ENCODE assay signal across 12 mouse cellular contexts in genomic region chr14:8054310-8055102, GRCm38 (mm10). TPM values are rescaled to one million over a fixed set of nuclear protein-coding genes. Genes with fewer than 3 reads are reported as not detected.
DNase-seq lines count a peak whose midpoint lies in the region; ATAC-seq and TF ChIP-seq lines count a peak whose summit lies in the region.
"Had no signal": no experiment of that assay in that cellular context is flagged by ENCODE, and none has a peak within 500 bp of the region (broad histone marks: within the 10 kb centered on the region; RNA-seq: fewer than 3 reads in every experiment).

No protein-coding gene starts in this region.

- 23% methylated on average over 17 of the region's 17 CpGs for WGBS in midbrain, embryonic 11.5 days
- WGBS in midbrain, embryonic 14.5 days = 23% methylated on average over 17 of the region's 17 CpGs
- 23% methylated on average over 13 of the region's 17 CpGs for WGBS in embryonic facial prominence, embryonic 14.5 days
- 44% methylated on average over 17 of the region's 17 CpGs for WGBS in lung, postnatal 0 days

- TF ChIP-seq EP300 in lung, postnatal 0 days (IDR thresholded peaks at IDR 0.05) = no peak

- no peak for TF ChIP-seq CTCF in lung, postnatal 0 days (IDR thresholded peaks at IDR 0.05)

- no peak overlapping the region for H3K4me2 ChIP-seq in midbrain, embryonic 11.5 days
- no peak overlapping the region for H3K4me2 ChIP-seq in midbrain, embryonic 14.5 days (ENCODE audit: low read length)
- no peak overlapping the region; the same call in 1 of the 2 replicates for H3K4me2 ChIP-seq in embryonic facial prominence, embryonic 14.5 days (ENCODE audit: low read depth, low read length)
- H3K4me2 ChIP-seq in lung, postnatal 0 days (replicated peaks; ENCODE audit: low read depth, low read length) = no peak overlapping the region

- intact Hi-C loops in left cerebral cortex, postnatal 4 days (cut with DNase I) = no loop called here

- no peaks in the 10 kb centered on the region for H3K27me3 ChIP-seq in midbrain, embryonic 11.5 days (ENCODE audit: control insufficient read depth, insufficient read depth, low read length)
- H3K27me3 ChIP-seq in midbrain, embryonic 14.5 days (ENCODE audit: control insufficient read depth, insufficient read depth, low read length) = no peaks in the 10 kb centered on the region
- no peaks in the 10 kb centered on the region for H3K27me3 ChIP-seq in embryonic facial prominence, embryonic 14.5 days (replicated peaks; ENCODE audit: control insufficient read depth, insufficient read depth, low read length)
- no peaks in the 10 kb centered on the region for H3K27me3 ChIP-seq in lung, postnatal 0 days (replicated peaks; ENCODE audit: insufficient read depth, low read length)

- H3K4me1 ChIP-seq in midbrain, embryonic 11.5 days (ENCODE audit: control insufficient read depth, insufficient read depth, low read length) = no peaks in the 10 kb centered on the region; the same call in 1 of the 2 replicates
- no peaks in the 10 kb centered on the region for H3K4me1 ChIP-seq in midbrain, embryonic 14.5 days (ENCODE audit: control insufficient read depth, insufficient read depth, low read length)
- H3K4me1 ChIP-seq in embryonic facial prominence, embryonic 14.5 days (ENCODE audit: control insufficient read depth, insufficient read depth, low read length) = no peaks in the 10 kb centered on the region
- H3K4me1 ChIP-seq in lung, postnatal 0 days (ENCODE audit: insufficient read depth, low read depth, low read length) = no peaks in the 10 kb centered on the region

- peak; percentile 27; the same call in 1 of the 2 replicates for ATAC-seq in midbrain, embryonic 11.5 days (ENCODE audit: low FRiP score)
- ATAC-seq in midbrain, embryonic 14.5 days (ENCODE audit: low FRiP score, low TSS enrichment) = no peak
- peak; percentile 90 for ATAC-seq in embryonic facial prominence, embryonic 14.5 days (ENCODE audit: low read depth)
- peak; percentile 89 for ATAC-seq in lung, postnatal 0 days

- no peak overlapping the region for H3K27ac ChIP-seq in midbrain, embryonic 11.5 days (ENCODE audit: low read depth, low read length)
- no peak overlapping the region for H3K27ac ChIP-seq in midbrain, embryonic 14.5 days (replicated peaks; ENCODE audit: low read depth, low read length)
- no peak overlapping the region for H3K27ac ChIP-seq in embryonic facial prominence, embryonic 14.5 days (replicated peaks; ENCODE audit: low read depth, low read length)
- no peak overlapping the region for H3K27ac ChIP-seq in lung, postnatal 0 days (ENCODE audit: low read length)
- H3K27ac ChIP-seq: kidney, postnatal 0 days; liver, embryonic 14.5 days had no signal

- H3K9me3 ChIP-seq in midbrain, embryonic 11.5 days (ENCODE audit: control insufficient read depth, low read length) = no peaks in the 10 kb centered on the region
- H3K9me3 ChIP-seq in midbrain, embryonic 14.5 days (ENCODE audit: control insufficient read depth, low read length) = no peaks in the 10 kb centered on the region
- no peaks in the 10 kb centered on the region for H3K9me3 ChIP-seq in embryonic facial prominence, embryonic 14.5 days (ENCODE audit: control insufficient read depth, low read length)
- H3K9me3 ChIP-seq in lung, postnatal 0 days (ENCODE audit: low read length) = no peaks in the 10 kb centered on the region

- DNase-seq in midbrain, embryonic 11.5 days (ENCODE audit: low spot score, missing footprints) = peak; percentile 85
- no peak for DNase-seq in midbrain, embryonic 14.5 days
- peak; percentile 33 for DNase-seq in embryonic facial prominence, embryonic 14.5 days (ENCODE audit: low spot score)
- peak; percentile 73 for DNase-seq in lung, postnatal 0 days (ENCODE audit: low spot score)
- DNase-seq in testis, postnatal 14 days (ENCODE audit: low spot score) = peak; percentile 64
- DNase-seq in thymus, postnatal 0 days (ENCODE audit: low spot score) = no peak
- DNase-seq in left cerebral cortex, postnatal 4 days = no peak
- DNase-seq: cerebellum, postnatal 25 days; heart, postnatal 36 days; right cerebral cortex, adult 18-20 months had no signal

- H3K4me3 ChIP-seq in midbrain, embryonic 11.5 days (ENCODE audit: low read depth, low read length) = no peak overlapping the region
- no peak overlapping the region for H3K4me3 ChIP-seq in midbrain, embryonic 14.5 days (replicated peaks; ENCODE audit: low read depth, low read length)
- H3K4me3 ChIP-seq in embryonic facial prominence, embryonic 14.5 days (ENCODE audit: low read depth, low read length) = no peak overlapping the region
- no peak overlapping the region for H3K4me3 ChIP-seq in lung, postnatal 0 days (ENCODE audit: low read depth, low read length)

- H3K9ac ChIP-seq in midbrain, embryonic 11.5 days (ENCODE audit: low read length) = no peak overlapping the region
- H3K9ac ChIP-seq in midbrain, embryonic 14.5 days (replicated peaks; ENCODE audit: low read length) = no peak overlapping the region
- no peak overlapping the region for H3K9ac ChIP-seq in embryonic facial prominence, embryonic 14.5 days (ENCODE audit: low read depth, low read length)
- H3K9ac ChIP-seq in lung, postnatal 0 days (replicated peaks; ENCODE audit: low read depth) = no peak overlapping the region
- H3K9ac ChIP-seq: liver, embryonic 14.5 days had no signal

- no peaks in the 10 kb centered on the region for H3K36me3 ChIP-seq in midbrain, embryonic 11.5 days (ENCODE audit: control insufficient read depth, insufficient read depth, low read length)
- H3K36me3 ChIP-seq in midbrain, embryonic 14.5 days (ENCODE audit: control insufficient read depth, insufficient read depth, low read length) = peaks cover 30% of the 10 kb centered on the region
- peaks cover 26% of the 10 kb centered on the region for H3K36me3 ChIP-seq in embryonic facial prominence, embryonic 14.5 days (ENCODE audit: control insufficient read depth, insufficient read depth, low read length)
- no peaks in the 10 kb centered on the region for H3K36me3 ChIP-seq in lung, postnatal 0 days (ENCODE audit: insufficient read depth, low read length)

RNA-seq across cellular contexts. Expression of gene Rpp14, which starts 25.7 kb away (rescaled TPM):
- polyA plus RNA-seq in midbrain, embryonic 11.5 days (2014; fragmentation: Nextera tagmentation; extraction: Ambion mirVana) = 55.5 and 56.5 TPM in 2 replicates
- 52.1 and 59.6 TPM in 2 replicates for polyA plus RNA-seq in midbrain, embryonic 14.5 days (2014; fragmentation: Nextera tagmentation; extraction: Ambion mirVana)
- 48.5 and 52.6 TPM in 2 replicates for polyA plus RNA-seq in embryonic facial prominence, embryonic 14.5 days (2014; fragmentation: Nextera tagmentation; extraction: Ambion mirVana)
- polyA plus RNA-seq in lung, postnatal 0 days (2015; fragmentation: Nextera tagmentation; extraction: Ambion mirVana) = 34.0 and 37.6 TPM in 2 replicates
- 64.3 and 71.9 TPM in 2 replicates for polyA plus RNA-seq in thymus, postnatal 0 days (2015; fragmentation: Nextera tagmentation; extraction: Ambion mirVana)
- 10 to 100 TPM; 24.4 to 24.7 TPM for total RNA-seq in left cerebral cortex, postnatal 4 days (2021)

RNA-seq across cellular contexts. Expression of gene Pxk, which starts 43.5 kb away (rescaled TPM):
- 23.2 and 23.4 TPM in 2 replicates for polyA plus RNA-seq in midbrain, embryonic 11.5 days (2014; fragmentation: Nextera tagmentation; extraction: Ambion mirVana)
- polyA plus RNA-seq in midbrain, embryonic 14.5 days (2014; fragmentation: Nextera tagmentation; extraction: Ambion mirVana) = 48.4 and 57.1 TPM in 2 replicates
- polyA plus RNA-seq in embryonic facial prominence, embryonic 14.5 days (2014; fragmentation: Nextera tagmentation; extraction: Ambion mirVana) = 37.6 and 38.9 TPM in 2 replicates
- 47.5 and 48.4 TPM in 2 replicates for polyA plus RNA-seq in lung, postnatal 0 days (2015; fragmentation: Nextera tagmentation; extraction: Ambion mirVana)
- polyA plus RNA-seq in thymus, postnatal 0 days (2015; fragmentation: Nextera tagmentation; extraction: Ambion mirVana) = 30.9 and 31.9 TPM in 2 replicates
- 10 to 100 TPM; 32.3 to 38.0 TPM for total RNA-seq in left cerebral cortex, postnatal 4 days (2021)

RNA-seq across cellular contexts. Expression of gene Abhd6, which starts 51.8 kb away (rescaled TPM):
- 15.6 and 16.5 TPM in 2 replicates for polyA plus RNA-seq in midbrain, embryonic 11.5 days (2014; fragmentation: Nextera tagmentation; extraction: Ambion mirVana)
- polyA plus RNA-seq in midbrain, embryonic 14.5 days (2014; fragmentation: Nextera tagmentation; extraction: Ambion mirVana) = 31.0 and 31.6 TPM in 2 replicates
- polyA plus RNA-seq in embryonic facial prominence, embryonic 14.5 days (2014; fragmentation: Nextera tagmentation; extraction: Ambion mirVana) = 20.0 and 20.3 TPM in 2 replicates
- polyA plus RNA-seq in lung, postnatal 0 days (2015; fragmentation: Nextera tagmentation; extraction: Ambion mirVana) = 10.8 and 11.9 TPM in 2 replicates
- polyA plus RNA-seq in thymus, postnatal 0 days (2015; fragmentation: Nextera tagmentation; extraction: Ambion mirVana) = 26.9 and 30.7 TPM in 2 replicates
- total RNA-seq in left cerebral cortex, postnatal 4 days (2021) = 10 to 100 TPM; 25.5 to 27.3 TPM

Comparison
In these comparisons a context has a peak if more than half of its experiments do, and no peak if none do; other contexts are left out.
1. DNase-seq: peak in midbrain, embryonic 11.5 days (single experiment), embryonic facial prominence, embryonic 14.5 days (single experiment), lung, postnatal 0 days (single experiment) and testis, postnatal 14 days (single experiment); none in midbrain, embryonic 14.5 days (single experiment), thymus, postnatal 0 days (single experiment) and left cerebral cortex, postnatal 4 days (single experiment).